Mouse (Mus musculus) midbrain, postnatal 0 days (tissue): Measurements from ENCODE around the gene Plekhg1. TPM values are rescaled to one million over a fixed set of nuclear protein-coding genes. Genes with fewer than 3 reads are reported as not detected.

Source experiments
- ATAC-seq: fragments of 200-750 bp; cut with Nextera tagmentation; 2 replicates; pipeline ENCODE4 v1.8.0; 2017; ENCODE audit warnings: moderate number of reproducible peaks, mild to moderate bottlenecking, moderate TSS enrichment, moderate library complexity; ENCODE audit not compliant: low FRiP score
- DNase-seq: peaks from one replicate; pipeline ENCODE4 v3.0.0-alpha.2; 2015; ENCODE audit warnings: low spot score
- H3K27ac ChIP-seq: fragments of 300-500 bp; sonication (generic); 2 replicates; pipeline ENCODE4 v1.5.1; 2014; ENCODE audit warnings: low read depth, mild to moderate bottlenecking, low read length, mixed read lengths
- H3K27me3 ChIP-seq: fragments of 300-500 bp; sonication (generic); 2 replicates; pipeline ENCODE4 v1.6.1; 2014; ENCODE audit warnings: low read length, control low read depth, mixed read lengths; ENCODE audit not compliant: insufficient read depth
- H3K36me3 ChIP-seq: fragments of 300-500 bp; sonication (generic); 2 replicates; pipeline ENCODE4 v1.6.1; 2014; ENCODE audit warnings: low read length, control low read depth, mixed read lengths; ENCODE audit not compliant: insufficient read depth
- H3K4me1 ChIP-seq: fragments of 300-500 bp; sonication (generic); 2 replicates; pipeline ENCODE4 v1.6.1; 2014; ENCODE audit warnings: mild to moderate bottlenecking, control low read depth, antibody characterized with exemption, low read length, mixed read lengths; ENCODE audit not compliant: insufficient read depth
- H3K4me2 ChIP-seq: fragments of 300-500 bp; sonication (generic); 2 replicates; pipeline ENCODE4 v1.6.1; 2014; ENCODE audit warnings: low read depth, mild to moderate bottlenecking, low read length, mixed read lengths; ENCODE audit not compliant: poor library complexity, severe bottlenecking
- H3K4me3 ChIP-seq: fragments of 300-500 bp; sonication (generic); 2 replicates; pipeline ENCODE4 v1.5.1; 2014; ENCODE audit warnings: low read depth, mild to moderate bottlenecking, low read length, moderate library complexity
- H3K9ac ChIP-seq: fragments of 300-500 bp; sonication (generic); replicated peaks from 2 replicates; pipeline ENCODE4 v1.6.1; 2014; ENCODE audit warnings: mild to moderate bottlenecking, low read length, moderate library complexity, mixed read lengths; ENCODE audit not compliant: poor library complexity, severe bottlenecking
- H3K9me3 ChIP-seq: fragments of 300-500 bp; sonication (generic); 2 replicates; pipeline ENCODE4 v1.6.1; 2016; ENCODE audit warnings: low read length, control low read depth
- CTCF ChIP-seq: IDR thresholded peaks from 2 replicates; pipeline ENCODE4 v1.5.1; 2016; ENCODE audit warnings: antibody characterized with exemption, mild to moderate bottlenecking
- WGBS: fragments of 180-500 bp; shearing (Covaris S2); extraction: QIAGEN DNeasy Blood & Tissue Kit; methylation state at CpG from one replicate; pipeline ENCODE4 v1.1.7; 2014; 5-methylcytosine and 5-hydroxymethylcytosine counted together
- polyA plus RNA-seq: library from polyadenylated mRNA; unstranded; fragments of >200 nt; fragmentation: Nextera tagmentation; extraction: Ambion mirVana; gene quantifications from 2 replicates; pipeline ENCODE4 v1.2.1, GENCODE M21; 2015
- total RNA-seq: library from RNA; depleted of rRNA; stranded (reverse); fragments of >200 nt; gene quantifications from 2 replicates; pipeline ENCODE4 v1.2.3, GENCODE M21; 2014

The Plekhg1 gene
- total and polyA plus RNA-seq, 2 experiments from 2014 or later: 5.7 to 17.1 TPM

GRCm38 (mm10) chr10:3835616-3836015, 95.5 kb downstream of the Plekhg1 start:
- Histone ChIP-seq H3K4me1 (no peaks in the 10 kb centered on the region), H3K9me3 (no peaks in the 10 kb centered on the region), H3K4me2 (no peak overlapping the region), H3K9ac (no peak overlapping the region), H3K36me3 (no peaks in the 10 kb centered on the region), H3K27me3 (no peaks in the 10 kb centered on the region), H3K4me3 (no peak overlapping the region), H3K27ac (no peak overlapping the region)
- WGBS: 89% methylated on average over 10 of the region's 10 CpGs
- no peak for TF ChIP-seq CTCF
- ATAC-seq (no peak), DNase-seq (no peak)

GRCm38 (mm10) chr10:3839748-3840432, 99.7 kb downstream of the Plekhg1 start:
- DNase-seq (no peak), ATAC-seq (no peak)
- no peaks in the 10 kb centered on the region for H3K9me3 ChIP-seq
- H3K4me2 ChIP-seq: no peak overlapping the region
- 69% methylated on average over 6 of the region's 6 CpGs for whole genome bisulfite sequencing
- no peaks in the 10 kb centered on the region for H3K36me3 ChIP-seq
- H3K4me1 ChIP-seq: no peaks in the 10 kb centered on the region
- H3K4me3 ChIP-seq: no peak overlapping the region
- TF ChIP-seq CTCF: no peak
- no peak overlapping the region for H3K9ac ChIP-seq
- H3K27ac ChIP-seq: no peak overlapping the region
- no peaks in the 10 kb centered on the region for H3K27me3 ChIP-seq

GRCm38 (mm10) chr10:3844430-3844829, 104.3 kb downstream of the Plekhg1 start:
- no peak for TF ChIP-seq CTCF
- H3K9me3 ChIP-seq: no peaks in the 10 kb centered on the region
- no peak overlapping the region for H3K9ac ChIP-seq
- no peak overlapping the region for H3K4me3 ChIP-seq
- H3K4me2 ChIP-seq: no peak overlapping the region
- H3K4me1 ChIP-seq: no peaks in the 10 kb centered on the region
- no peaks in the 10 kb centered on the region for H3K27me3 ChIP-seq
- WGBS: 83% methylated on average over 5 of the region's 5 CpGs
- DNase-seq (no peak), ATAC-seq (no peak)
- no peak overlapping the region for H3K27ac ChIP-seq
- H3K36me3 ChIP-seq: no peaks in the 10 kb centered on the region

GRCm38 (mm10) chr10:3847021-3847420, 106.9 kb downstream of the Plekhg1 start:
- no peak for TF ChIP-seq CTCF
- no peak for ATAC-seq
- H3K27me3 ChIP-seq: no peaks in the 10 kb centered on the region
- H3K4me2 ChIP-seq: no peak overlapping the region
- no peaks in the 10 kb centered on the region for H3K36me3 ChIP-seq
- no peak overlapping the region for H3K27ac ChIP-seq
- H3K9me3 ChIP-seq: no peaks in the 10 kb centered on the region
- DNase-seq: no peak
- 0 out of 2 replicates have a peak, but pooled peaks cover 3% of the 10 kb centered on the region for H3K4me1 ChIP-seq
- 53% methylated on average over 2 of the region's 2 CpGs for WGBS
- H3K9ac ChIP-seq: no peak overlapping the region
- H3K4me3 ChIP-seq: no peak overlapping the region

- H3K9ac ChIP-seq: no peak overlapping the region
- no peak for DNase-seq
- H3K9me3 ChIP-seq: no peaks in the 10 kb centered on the region
- H3K4me3 ChIP-seq: no peak overlapping the region
- WGBS: 14% methylated on average over 2 of the region's 2 CpGs
- TF ChIP-seq CTCF: no peak
- no peaks in the 10 kb centered on the region for H3K36me3 ChIP-seq
- no peak overlapping the region for H3K4me2 ChIP-seq
- 0 out of 2 replicates have a peak, but pooled peaks cover 3% of the 10 kb centered on the region for H3K4me1 ChIP-seq
- no peaks in the 10 kb centered on the region for H3K27me3 ChIP-seq
- no peak overlapping the region for H3K27ac ChIP-seq
- ATAC-seq: no peak
Measured at GRCm38 (mm10) chr10:3851461-3851860, 111.3 kb downstream of the Plekhg1 start.

GRCm38 (mm10) chr10:3852733-3853132, 112.6 kb downstream of the Plekhg1 start:
- Histone ChIP-seq H3K4me3 (no peak overlapping the region), H3K27me3 (no peaks in the 10 kb centered on the region), H3K36me3 (no peaks in the 10 kb centered on the region), H3K27ac (no peak overlapping the region), H3K9ac (no peak overlapping the region), H3K4me2 (no peak overlapping the region), H3K4me1 (0 out of 2 replicates have a peak, but pooled peaks cover 3% of the 10 kb centered on the region), H3K9me3 (no peaks in the 10 kb centered on the region)
- DNase-seq (no peak), ATAC-seq (no peak)
- 73% methylated on average over 3 of the region's 3 CpGs for WGBS
- no peak for TF ChIP-seq CTCF
